Mouse (Mus musculus): ENCODE measurements around the gene Sft2d1. TPM values are rescaled to one million over a fixed set of nuclear protein-coding genes. Genes with fewer than 3 reads are reported as not detected.

The Sft2d1 gene
- polyA plus RNA-seq, 1 experiment from 2014 or later: 135 TPM

- Histone ChIP-seq H3K4me2 (replicated peaks; ENCODE audit: low read depth) (peak overlapping the region; percentile 62), H3K9ac (ENCODE audit: low read depth, low read length) (no peak overlapping the region), H3K36me3 (ENCODE audit: control insufficient read depth, insufficient read depth) (no peaks in the 10 kb centered on the region), H3K4me3 (ENCODE audit: low read depth, low read length) (peak overlapping the region; percentile 26; the same call in 1 of the 2 replicates), H3K27me3 (replicated peaks; ENCODE audit: control insufficient read depth, insufficient read depth, low read length) (no peaks in the 10 kb centered on the region), H3K9me3 (ENCODE audit: control insufficient read depth) (no peaks in the 10 kb centered on the region), H3K4me1 (replicated peaks; ENCODE audit: control insufficient read depth, insufficient read depth, low read length) (peaks cover 7% of the 10 kb centered on the region), H3K27ac (ENCODE audit: low read depth, low read length) (no peak overlapping the region)
- ATAC-seq: no peak
- 12% methylated on average over 7 of the region's 7 CpGs for WGBS
- no peak for TF ChIP-seq CTCF (IDR thresholded peaks at IDR 0.05; ENCODE audit: low read depth)
These were observed 60.9 kb downstream of the Sft2d1 start for GRCm38 (mm10) chr17:8371834-8372233.

GRCm38 (mm10) chr17:8372286-8373046 is 61.6 kb downstream of the Sft2d1 start:
- Histone ChIP-seq H3K27ac (ENCODE audit: low read depth, low read length) (peak overlapping the region; percentile 35; the same call in 1 of the 2 replicates), H3K36me3 (ENCODE audit: control insufficient read depth, insufficient read depth) (no peaks in the 10 kb centered on the region), H3K4me3 (ENCODE audit: low read depth, low read length) (peak overlapping the region; percentile 26; the same call in 1 of the 2 replicates), H3K9ac (ENCODE audit: low read depth, low read length) (no peak overlapping the region), H3K27me3 (replicated peaks; ENCODE audit: control insufficient read depth, insufficient read depth, low read length) (no peaks in the 10 kb centered on the region), H3K9me3 (ENCODE audit: control insufficient read depth) (no peaks in the 10 kb centered on the region), H3K4me1 (replicated peaks; ENCODE audit: control insufficient read depth, insufficient read depth, low read length) (peaks cover 4% of the 10 kb centered on the region), H3K4me2 (replicated peaks; ENCODE audit: low read depth) (peak overlapping the region; percentile 62)
- ATAC-seq: peak; percentile 48; the same call in 1 of the 2 replicates
- TF ChIP-seq CTCF (IDR thresholded peaks at IDR 0.05; ENCODE audit: low read depth): peak; percentile 92
- WGBS: 3% methylated on average over 18 of the region's 18 CpGs

Other genes starting within 250 kb of the Sft2d1 start
- gene Gm49673, start 163.3 kb upstream of the Sft2d1 start, polyA plus RNA-seq (2015; fragmentation: Nextera tagmentation; extraction: Ambion mirVana): 0.08 TPM in 1 of 2 replicates, not detected in the other
- gene Rnaset2a, start 163.0 kb upstream of the Sft2d1 start, polyA plus RNA-seq (2015; fragmentation: Nextera tagmentation; extraction: Ambion mirVana): 49.5 and 53.3 TPM in 2 replicates
- gene Fgfr1op, start 145.6 kb upstream of the Sft2d1 start, polyA plus RNA-seq (2015; fragmentation: Nextera tagmentation; extraction: Ambion mirVana): 12.4 and 13.4 TPM in 2 replicates
- gene Ccr6, start 75.1 kb upstream of the Sft2d1 start, polyA plus RNA-seq (2015; fragmentation: Nextera tagmentation; extraction: Ambion mirVana): 0.46 TPM in 2 replicates
- gene Mpc1, start 28.2 kb upstream of the Sft2d1 start, polyA plus RNA-seq (2015; fragmentation: Nextera tagmentation; extraction: Ambion mirVana): 294 and 297 TPM in 2 replicates
- gene Prr18, start 26.4 kb downstream of the Sft2d1 start, polyA plus RNA-seq (2015; fragmentation: Nextera tagmentation; extraction: Ambion mirVana): 0.35 and 0.39 TPM in 2 replicates
- 0.10 TPM in 1 of 2 replicates, not detected in the other for gene T2, start 44.9 kb downstream of the Sft2d1 start, polyA plus RNA-seq (2015; fragmentation: Nextera tagmentation; extraction: Ambion mirVana)
- gene T, start 123.3 kb downstream of the Sft2d1 start, polyA plus RNA-seq (2015; fragmentation: Nextera tagmentation; extraction: Ambion mirVana): 0.12 TPM in 1 of 2 replicates, not detected in the other
- gene Pde10a, start 214.3 kb downstream of the Sft2d1 start, polyA plus RNA-seq (2015; fragmentation: Nextera tagmentation; extraction: Ambion mirVana): 0.47 and 0.84 TPM in 2 replicates